Mouse (Mus musculus): ENCODE measurements at regions not wholly inside any gene's neighbourhood (a gene's known extent, or its start where the extent isn't known, plus 50 kb on each side); places are given as distances from the start of the nearest gene placed in this dataset.

DNA sequence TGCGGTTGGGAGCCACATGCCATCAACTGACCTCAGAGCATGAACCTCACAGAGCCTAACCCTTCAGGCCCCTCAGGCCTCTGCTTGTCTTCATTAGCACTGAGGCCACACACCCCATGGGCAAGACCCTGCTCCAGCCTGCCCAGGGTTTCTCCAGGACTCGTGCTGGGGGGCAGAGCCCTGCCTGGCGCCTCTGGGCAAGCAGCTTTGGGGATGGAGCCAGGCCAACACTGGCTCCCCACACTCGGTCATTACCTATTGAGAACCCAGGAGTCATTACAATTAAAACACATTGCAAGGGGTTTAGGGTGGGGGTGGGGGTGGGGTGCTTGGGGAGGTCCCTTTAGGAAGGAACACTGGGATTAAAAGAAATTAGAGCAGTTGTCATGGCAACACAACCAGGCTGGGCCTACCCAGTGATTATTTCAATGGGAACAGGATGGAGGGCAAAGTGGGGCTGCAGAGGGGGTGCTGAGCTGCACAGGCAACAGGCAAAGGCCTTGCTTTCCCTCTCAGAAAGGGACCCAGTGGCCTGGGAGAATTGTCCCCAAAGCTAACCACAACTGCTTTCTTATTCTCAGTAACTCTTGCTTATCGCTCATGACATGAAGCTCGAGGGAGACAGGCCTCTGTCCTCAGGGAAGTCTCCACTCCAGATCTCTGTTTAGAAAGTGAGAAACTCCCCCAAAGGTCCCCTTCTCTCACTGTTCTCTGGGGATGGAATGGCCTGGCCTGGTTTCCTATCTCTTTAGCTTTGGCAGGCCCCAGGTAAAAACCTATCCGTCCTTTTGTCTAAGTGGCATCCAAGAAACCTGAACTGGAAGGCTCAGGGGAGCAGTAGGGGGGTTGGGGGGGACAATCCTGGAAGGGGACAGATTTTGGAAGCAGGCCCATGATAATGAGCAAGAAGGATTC lies 235.0 kb downstream of the Sox9 start:
- TF ChIP-seq POLR2A (IDR thresholded peaks at IDR 0.05; ENCODE audit: borderline replicate concordance, extremely low read depth, insufficient read depth, insufficient read length, poor library complexity, severe bottlenecking), result no peak
- no peak for TF ChIP-seq CTCF (IDR thresholded peaks at IDR 0.05; ENCODE audit: borderline replicate concordance, extremely low read depth, insufficient read depth, insufficient read length)

Data from brain, embryonic 14.5 days (tissue).